Mouse (Mus musculus) olfactory bulb, adult 2 months (tissue): ENCODE results near the gene 4930524J08Rik. TPM values are rescaled to one million over a fixed set of nuclear protein-coding genes. Genes with fewer than 3 reads are reported as not detected.

ENCODE experiments used
- H3K27ac ChIP-seq: fragments of 200-500 bp; 2 replicates; pipeline ENCODE4 v1.5.1; 2012; ENCODE audit warnings: low read depth, low read length; ENCODE audit not compliant: insufficient read depth
- H3K4me1 ChIP-seq: fragments of 200-500 bp; 2 replicates; pipeline ENCODE4 v1.6.1; 2012; ENCODE audit warnings: low read length; ENCODE audit not compliant: control insufficient read depth, insufficient read depth
- H3K4me3 ChIP-seq: fragments of 200-500 bp; 2 replicates; pipeline ENCODE4 v1.5.1; 2012; ENCODE audit warnings: mild to moderate bottlenecking, low read depth, low read length, moderate library complexity; ENCODE audit not compliant: insufficient read depth
- CTCF ChIP-seq: fragments of 200-500 bp; IDR thresholded peaks from 2 replicates; pipeline ENCODE4 v1.5.1; 2012; ENCODE audit warnings: low read depth, mild to moderate bottlenecking, low read length, moderate library complexity; ENCODE audit not compliant: insufficient read depth
- POLR2A ChIP-seq: fragments of 200-500 bp; IDR thresholded peaks from 2 replicates; pipeline ENCODE4 v1.6.1; 2012; ENCODE audit warnings: mild to moderate bottlenecking, low read depth, low read length, moderate library complexity; ENCODE audit not compliant: insufficient read depth
- WGBS: fragments of 180-500 bp; shearing (Covaris S2); methylation state at CpG from one replicate; pipeline ENCODE4 v1.1.7; 2018; 5-methylcytosine and 5-hydroxymethylcytosine counted together
- polyA plus RNA-seq: library from polyadenylated mRNA; stranded (reverse); fragments of >200 nt; gene quantifications from 2 replicates; pipeline ENCODE4 v1.2.4, GENCODE M21; 2012; ENCODE audit warnings: low replicate concordance; ENCODE audit not compliant: missing spikeins, insufficient read depth, insufficient read length

4930524J08Rik gene
- polyA plus RNA-seq, 1 experiment, result not detected

DNA sequence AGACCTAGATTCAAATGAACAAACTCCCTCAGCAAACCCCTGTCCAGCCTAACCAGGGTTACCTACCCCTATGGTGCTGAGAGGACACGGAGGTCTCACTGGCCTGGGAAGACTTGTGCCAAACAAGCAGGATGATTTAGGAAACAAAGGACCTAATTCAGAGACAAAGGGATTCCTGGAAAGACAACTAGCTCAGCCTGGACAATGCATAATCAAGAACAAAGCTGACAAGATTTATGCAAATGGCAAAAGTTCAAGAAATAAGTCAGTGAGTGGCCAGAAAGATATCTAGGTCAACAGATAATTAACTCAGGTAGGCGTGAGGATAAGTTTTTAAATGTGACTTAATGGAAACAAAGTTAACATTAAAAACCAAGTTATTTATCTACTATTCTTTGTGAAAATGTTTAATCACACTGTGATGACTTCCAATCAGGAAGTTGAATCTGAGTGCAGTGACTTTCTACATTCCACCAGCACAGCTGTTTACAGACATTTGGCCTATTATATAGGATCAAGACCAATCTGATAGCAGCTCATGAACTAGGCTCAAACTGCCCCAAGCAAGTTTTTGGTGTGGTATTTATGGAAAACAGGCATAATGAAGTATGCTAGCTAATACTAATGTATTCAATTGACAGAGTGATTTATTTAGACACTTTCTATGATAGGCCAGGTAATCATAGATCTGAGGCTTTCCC is 19.5 kb upstream of the 4930524J08Rik start:
- Histone ChIP-seq H3K4me3 (no peak overlapping the region), H3K4me1 (no peaks in the 10 kb centered on the region), H3K27ac (no peak overlapping the region)
- 72% methylated on average over 2 of the region's 2 CpGs for WGBS
- TF ChIP-seq CTCF (no peak), POLR2A (no peak)

DNA sequence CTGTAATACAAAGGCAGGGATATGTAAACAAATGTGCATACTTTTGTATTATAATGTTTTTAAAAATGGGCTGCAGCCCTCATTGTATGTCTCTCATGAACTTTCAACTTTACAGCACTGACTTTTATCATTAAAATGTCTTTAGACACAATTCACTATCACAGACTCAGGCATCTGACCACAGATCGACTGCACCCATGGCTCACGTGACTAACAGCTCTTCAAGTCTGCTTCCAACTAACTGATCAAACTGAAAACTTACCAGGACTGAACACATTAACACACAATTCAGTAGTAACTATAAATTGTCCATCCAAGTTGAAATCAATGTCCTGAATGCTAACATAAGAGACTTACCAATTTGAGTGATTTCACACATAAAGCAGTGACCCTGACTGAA is 18.9 kb upstream of the 4930524J08Rik start:
- TF ChIP-seq CTCF (no peak), POLR2A (no peak)
- no peak overlapping the region for H3K27ac ChIP-seq
- H3K4me3 ChIP-seq, result no peak overlapping the region
- WGBS, result 80% methylated on average over 2 of the region's 2 CpGs
- H3K4me1 ChIP-seq, result no peaks in the 10 kb centered on the region

DNA sequence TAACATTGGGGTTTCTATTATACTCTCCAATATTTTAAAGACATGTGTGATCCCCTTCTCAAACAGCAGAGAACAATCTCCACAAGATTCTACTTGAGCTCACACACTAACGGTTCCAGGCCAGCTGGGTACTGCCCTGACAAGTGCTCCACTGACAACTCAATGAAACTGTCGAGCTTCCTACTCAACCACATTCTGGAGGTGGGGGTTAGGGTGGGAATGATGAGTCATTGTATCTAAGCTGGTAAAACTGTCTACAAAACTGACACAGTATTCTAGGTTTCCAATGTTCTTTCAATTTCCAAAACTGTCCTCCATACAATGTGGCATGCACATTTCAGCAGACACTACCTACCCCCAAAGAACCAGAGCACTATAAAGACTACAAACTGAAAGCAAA is 4.9 kb upstream of the 4930524J08Rik start:
- 1% methylated on average over 2 of the region's 2 CpGs for WGBS
- TF ChIP-seq POLR2A, result no peak
- no peak for TF ChIP-seq CTCF

DNA sequence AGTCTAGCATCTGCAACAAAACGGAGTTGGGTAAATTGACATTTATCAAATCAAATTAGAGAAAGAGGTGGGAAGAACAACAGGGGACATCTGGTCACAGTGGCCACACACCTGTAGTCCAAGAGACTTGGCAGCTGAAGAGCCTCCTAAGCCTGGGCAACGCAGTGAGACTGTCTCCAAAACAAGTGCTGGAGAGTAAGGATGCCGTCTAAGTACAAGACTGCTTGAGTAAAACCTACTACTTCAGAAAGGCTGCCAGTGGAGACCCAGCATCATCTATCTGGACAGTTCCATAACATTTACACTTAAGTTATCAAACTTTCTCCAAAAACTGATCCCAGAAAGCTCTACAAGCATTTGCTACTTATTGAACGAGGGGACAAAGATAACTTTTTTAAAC is 3.8 kb upstream of the 4930524J08Rik start:
- Histone ChIP-seq H3K4me1 (peaks cover 2% of the 10 kb centered on the region; the same call in 1 of the 2 replicates), H3K27ac (no peak overlapping the region), H3K4me3 (no peak overlapping the region)
- 17% methylated on average over 4 of the region's 4 CpGs for WGBS
- no peak for TF ChIP-seq POLR2A
- TF ChIP-seq CTCF, result no peak

More for the DNA sequence above, 4.9 kb upstream of the 4930524J08Rik start:
- Histone ChIP-seq H3K27ac (no peak overlapping the region), H3K4me1 (peaks cover 2% of the 10 kb centered on the region; the same call in 1 of the 2 replicates), H3K4me3 (no peak overlapping the region)

DNA sequence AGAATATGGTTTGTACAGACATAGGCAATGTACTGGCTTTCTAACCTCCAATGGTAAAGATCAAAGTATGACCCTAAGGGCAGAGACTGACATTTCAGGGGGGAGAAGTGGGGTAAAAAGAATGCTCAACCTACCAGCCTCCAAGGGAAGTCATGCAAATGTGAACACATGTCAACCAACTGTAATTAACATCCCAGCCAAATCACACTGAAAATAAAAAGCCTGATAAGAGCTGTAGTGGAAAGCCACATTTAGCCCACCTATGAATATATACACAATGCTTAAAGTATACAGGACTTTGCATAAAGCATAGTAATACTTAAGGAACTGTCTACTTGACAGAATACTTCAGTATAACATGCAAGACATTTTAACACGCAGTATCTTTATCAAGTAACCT is 3.1 kb upstream of the 4930524J08Rik start:
- no peak for TF ChIP-seq POLR2A
- TF ChIP-seq CTCF, result no peak
- Histone ChIP-seq H3K27ac (no peak overlapping the region), H3K4me3 (no peak overlapping the region), H3K4me1 (peaks cover 2% of the 10 kb centered on the region; the same call in 1 of the 2 replicates)
- 27% methylated on average over 1 of the region's 1 CpGs for WGBS

DNA sequence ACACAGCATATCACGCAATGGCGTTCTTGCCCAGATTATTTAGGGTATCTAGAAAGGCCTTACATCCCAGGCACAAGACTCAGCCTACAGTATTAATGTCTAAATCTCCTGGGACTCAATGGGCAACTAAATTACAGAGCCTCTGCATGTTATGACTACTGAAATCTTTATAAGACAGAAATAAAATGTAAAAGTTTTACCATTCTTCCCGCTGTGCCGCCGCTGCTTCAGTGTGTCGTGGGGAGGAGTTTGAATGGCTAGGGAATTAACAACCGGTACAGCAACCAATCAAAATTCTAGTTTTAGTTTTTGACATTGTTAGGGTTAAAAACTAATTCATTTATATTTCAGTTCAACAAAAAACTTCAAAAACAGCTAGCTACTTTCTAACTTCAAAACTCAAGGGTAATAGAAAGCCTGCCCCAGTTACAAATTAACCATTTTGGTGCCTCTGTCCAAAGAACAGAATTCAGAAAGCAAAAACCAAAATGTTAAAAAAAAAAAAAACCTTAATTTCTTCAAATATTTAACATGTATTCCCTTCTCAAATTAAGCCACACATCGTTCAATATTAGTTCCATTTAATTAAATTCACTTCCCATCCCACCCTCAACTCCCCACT is 2.4 kb upstream of the 4930524J08Rik start:
- TF ChIP-seq POLR2A (no peak), CTCF (no peak)
- Histone ChIP-seq H3K4me3 (0 out of 2 replicates have a peak overlapping the region, but pooled peaks have one; percentile 10), H3K27ac (no peak overlapping the region), H3K4me1 (peaks cover 2% of the 10 kb centered on the region; the same call in 1 of the 2 replicates)
- WGBS, result 2% methylated on average over 8 of the region's 8 CpGs

DNA sequence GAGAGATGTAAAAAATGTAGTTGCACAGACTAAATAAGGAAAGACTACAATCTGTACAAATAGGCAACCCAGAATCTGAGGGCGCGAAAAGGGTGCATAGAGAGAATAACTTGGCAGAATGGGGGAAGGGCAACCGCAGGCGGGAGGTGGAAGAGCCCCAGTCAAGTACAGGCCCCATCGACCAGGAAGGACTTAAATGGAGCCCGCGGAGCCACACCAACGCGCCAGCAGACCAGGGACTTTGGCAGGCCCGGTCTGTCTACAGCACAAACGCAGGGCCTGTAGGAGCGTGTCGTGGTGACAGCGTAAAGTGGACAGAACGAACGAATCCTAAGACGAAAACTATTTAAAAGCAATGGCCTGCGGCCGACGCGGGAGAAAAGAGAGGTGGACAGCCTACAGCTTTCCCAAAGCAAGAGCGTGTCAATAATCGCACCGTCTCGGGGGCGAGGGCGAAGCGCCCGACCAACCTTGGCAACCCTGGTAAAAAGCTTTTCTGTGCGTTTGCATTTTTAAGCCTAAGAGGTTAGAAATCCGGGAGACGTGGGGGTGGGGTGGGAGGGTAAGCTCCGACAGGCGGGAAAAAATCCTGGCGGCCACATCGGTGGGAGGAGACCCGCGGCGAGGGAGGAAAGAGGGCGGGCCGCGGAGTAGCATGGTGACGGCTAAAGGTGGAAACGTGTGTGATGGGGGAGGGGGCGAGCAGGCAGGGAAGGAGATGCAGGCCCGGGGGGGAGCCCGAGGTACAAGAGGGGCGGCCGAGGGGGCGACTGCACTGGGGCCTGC is 1.2 kb upstream of the 4930524J08Rik start:
- peaks cover 2% of the 10 kb centered on the region; the same call in 1 of the 2 replicates for H3K4me1 ChIP-seq
- WGBS, result 1% methylated on average over 48 of the region's 50 CpGs
- peak overlapping the region; percentile 94 for H3K4me3 ChIP-seq
- peak overlapping the region; percentile 67 for H3K27ac ChIP-seq
- TF ChIP-seq POLR2A (no peak), CTCF (no peak)

DNA sequence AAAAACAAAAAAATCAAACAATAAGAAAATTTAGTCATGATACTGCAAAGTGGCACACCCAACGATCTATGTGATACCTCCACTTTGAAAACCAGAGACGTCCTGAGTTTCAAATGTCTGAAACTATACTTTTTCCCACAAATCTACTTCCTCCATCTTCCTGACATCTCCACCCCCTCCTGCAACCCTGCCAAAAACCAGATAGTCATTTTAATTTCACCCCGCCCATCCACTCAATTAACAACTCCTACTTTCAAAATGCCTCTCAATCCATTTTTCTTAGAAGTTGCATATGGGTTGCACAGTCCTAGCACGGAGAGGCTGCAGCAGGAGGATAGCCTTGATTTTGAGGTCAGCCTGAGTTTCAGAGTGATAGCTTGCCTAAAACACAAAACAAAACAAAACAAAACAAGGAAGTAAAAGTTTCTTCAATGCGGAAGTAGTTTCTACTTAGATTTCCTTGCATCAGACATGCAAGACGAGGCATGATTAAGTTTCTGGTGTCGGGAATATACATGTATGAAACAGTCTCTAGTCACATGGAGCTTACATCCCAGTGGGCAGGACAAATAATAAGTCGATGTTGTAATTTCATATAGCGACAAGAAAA is 4.7 kb downstream of the 4930524J08Rik start:
- Histone ChIP-seq H3K4me1 (no peaks in the 10 kb centered on the region), H3K27ac (no peak overlapping the region), H3K4me3 (no peak overlapping the region)
- WGBS, result 89% methylated on average over 9 of the region's 9 CpGs
- TF ChIP-seq CTCF, result no peak
- no peak for TF ChIP-seq POLR2A
